Mouse (Mus musculus) embryonic facial prominence, embryonic 15.5 days (tissue): ENCODE results near the gene Vwa3a. TPM values are rescaled to one million over a fixed set of nuclear protein-coding genes. Genes with fewer than 3 reads are reported as not detected.

Source experiments
- ATAC-seq: fragments of 200-750 bp; cut with Nextera tagmentation; 2 replicates; pipeline ENCODE4 v1.8.0; 2017; ENCODE audit warnings: low read depth, moderate TSS enrichment; ENCODE audit not compliant: insufficient number of reproducible peaks, low FRiP score, low TSS enrichment
- H3K27ac ChIP-seq: fragments of 300-500 bp; sonication (generic); replicated peaks from 2 replicates; pipeline ENCODE4 v1.5.1; 2015; ENCODE audit warnings: mild to moderate bottlenecking, inconsistent platforms
- H3K27me3 ChIP-seq: fragments of 300-500 bp; sonication (generic); 2 replicates; pipeline ENCODE4 v1.6.1; 2015; ENCODE audit warnings: inconsistent platforms
- H3K36me3 ChIP-seq: fragments of 300-500 bp; sonication (generic); 2 replicates; pipeline ENCODE4 v1.6.1; 2015; ENCODE audit warnings: mild to moderate bottlenecking, inconsistent platforms
- H3K4me1 ChIP-seq: fragments of 300-500 bp; sonication (generic); 2 replicates; pipeline ENCODE4 v1.6.1; 2015; ENCODE audit warnings: inconsistent platforms
- H3K4me2 ChIP-seq: fragments of 300-500 bp; sonication (generic); replicated peaks from 2 replicates; pipeline ENCODE4 v1.6.1; 2015; ENCODE audit warnings: mild to moderate bottlenecking, inconsistent platforms
- H3K4me3 ChIP-seq: fragments of 300-500 bp; sonication (generic); replicated peaks from 2 replicates; pipeline ENCODE4 v1.5.1; 2015; ENCODE audit warnings: mild to moderate bottlenecking, inconsistent platforms
- H3K9ac ChIP-seq: fragments of 300-500 bp; sonication (generic); 2 replicates; pipeline ENCODE4 v1.6.1; 2015; ENCODE audit warnings: inconsistent platforms
- H3K9me3 ChIP-seq: fragments of 300-500 bp; sonication (generic); replicated peaks from 2 replicates; pipeline ENCODE4 v1.6.1; 2016; ENCODE audit warnings: inconsistent platforms
- WGBS: fragments of 180-500 bp; shearing (Covaris S2); methylation state at CpG from one replicate; pipeline ENCODE4 v1.1.7; 2015; 5-methylcytosine and 5-hydroxymethylcytosine counted together
- polyA plus RNA-seq: library from polyadenylated mRNA; unstranded; fragments of >200 nt; fragmentation: Nextera tagmentation; extraction: Ambion mirVana; gene quantifications from 2 replicates; pipeline ENCODE4 v1.2.1, GENCODE M21; 2015

Vwa3a gene
- polyA plus RNA-seq, 1 experiment from 2014 or later, result 3.2 TPM

- Histone ChIP-seq H3K4me3 (no peak overlapping the region), H3K27me3 (no peaks in the 10 kb centered on the region), H3K4me1 (0 out of 2 replicates have a peak, but pooled peaks cover 5% of the 10 kb centered on the region), H3K9me3 (no peaks in the 10 kb centered on the region), H3K4me2 (no peak overlapping the region), H3K27ac (no peak overlapping the region), H3K36me3 (no peaks in the 10 kb centered on the region), H3K9ac (no peak overlapping the region)
- ATAC-seq, result no peak
- 87% methylated on average over 5 of the region's 5 CpGs for WGBS
Observed at GRCm38 (mm10) chr7:120721051-120721450, 18.1 kb upstream of the Vwa3a start.

- Histone ChIP-seq H3K36me3 (no peaks in the 10 kb centered on the region), H3K4me2 (no peak overlapping the region), H3K27me3 (no peaks in the 10 kb centered on the region), H3K27ac (no peak overlapping the region), H3K4me3 (no peak overlapping the region), H3K9ac (no peak overlapping the region), H3K9me3 (no peaks in the 10 kb centered on the region), H3K4me1 (0 out of 2 replicates have a peak, but pooled peaks cover 5% of the 10 kb centered on the region)
- no peak for ATAC-seq
- WGBS, result 86% methylated on average over 8 of the region's 8 CpGs
Observed at GRCm38 (mm10) chr7:120721456-120721855, 17.7 kb upstream of the Vwa3a start.

GRCm38 (mm10) chr7:120722063-120722462 lies 17.1 kb upstream of the Vwa3a start:
- H3K4me3 ChIP-seq, result no peak overlapping the region
- no peak overlapping the region for H3K9ac ChIP-seq
- no peaks in the 10 kb centered on the region for H3K36me3 ChIP-seq
- ATAC-seq, result no peak
- H3K4me2 ChIP-seq, result no peak overlapping the region
- whole genome bisulfite sequencing, result 91% methylated on average over 4 of the region's 4 CpGs
- no peak overlapping the region for H3K27ac ChIP-seq
- 0 out of 2 replicates have a peak, but pooled peaks cover 5% of the 10 kb centered on the region for H3K4me1 ChIP-seq
- H3K9me3 ChIP-seq, result no peaks in the 10 kb centered on the region
- no peaks in the 10 kb centered on the region for H3K27me3 ChIP-seq

GRCm38 (mm10) chr7:120722839-120723278 lies 16.3 kb upstream of the Vwa3a start:
- Histone ChIP-seq H3K27me3 (no peaks in the 10 kb centered on the region), H3K27ac (no peak overlapping the region), H3K4me2 (no peak overlapping the region), H3K36me3 (0 out of 2 replicates have a peak, but pooled peaks cover under 1% of the 10 kb centered on the region), H3K4me3 (no peak overlapping the region), H3K9ac (no peak overlapping the region), H3K9me3 (no peaks in the 10 kb centered on the region), H3K4me1 (0 out of 2 replicates have a peak, but pooled peaks cover 5% of the 10 kb centered on the region)
- ATAC-seq, result no peak
- WGBS, result 70% methylated on average over 8 of the region's 8 CpGs

GRCm38 (mm10) chr7:120727581-120727980 lies 11.5 kb upstream of the Vwa3a start:
- Histone ChIP-seq H3K9ac (no peak overlapping the region), H3K27me3 (no peaks in the 10 kb centered on the region), H3K36me3 (0 out of 2 replicates have a peak, but pooled peaks cover 4% of the 10 kb centered on the region), H3K27ac (no peak overlapping the region), H3K4me2 (no peak overlapping the region), H3K4me1 (0 out of 2 replicates have a peak, but pooled peaks cover 5% of the 10 kb centered on the region), H3K4me3 (no peak overlapping the region), H3K9me3 (no peaks in the 10 kb centered on the region)
- no peak for ATAC-seq
- 92% methylated on average over 3 of the region's 3 CpGs for WGBS

GRCm38 (mm10) chr7:120729635-120730034 lies 9.5 kb upstream of the Vwa3a start:
- no peaks in the 10 kb centered on the region for H3K27me3 ChIP-seq
- no peak overlapping the region for H3K4me2 ChIP-seq
- H3K36me3 ChIP-seq, result 0 out of 2 replicates have a peak, but pooled peaks cover 8% of the 10 kb centered on the region
- no peak overlapping the region for H3K27ac ChIP-seq
- no peak for ATAC-seq
- H3K4me3 ChIP-seq, result no peak overlapping the region
- no peaks in the 10 kb centered on the region for H3K9me3 ChIP-seq
- no peak overlapping the region for H3K9ac ChIP-seq
- H3K4me1 ChIP-seq, result no peaks in the 10 kb centered on the region
- WGBS, result 79% methylated on average over 5 of the region's 5 CpGs

GRCm38 (mm10) chr7:120732906-120733305 lies 6.2 kb upstream of the Vwa3a start:
- no peaks in the 10 kb centered on the region for H3K9me3 ChIP-seq
- H3K36me3 ChIP-seq, result 0 out of 2 replicates have a peak, but pooled peaks cover 9% of the 10 kb centered on the region
- H3K4me1 ChIP-seq, result no peaks in the 10 kb centered on the region
- H3K9ac ChIP-seq, result no peak overlapping the region
- ATAC-seq, result no peak
- no peaks in the 10 kb centered on the region for H3K27me3 ChIP-seq
- no peak overlapping the region for H3K4me3 ChIP-seq
- no peak overlapping the region for H3K27ac ChIP-seq
- no peak overlapping the region for H3K4me2 ChIP-seq
- WGBS, result 66% methylated on average over 7 of the region's 7 CpGs

GRCm38 (mm10) chr7:120739558-120740101 lies 512 bp downstream of the Vwa3a start:
- Histone ChIP-seq H3K4me2 (no peak overlapping the region), H3K4me1 (no peaks in the 10 kb centered on the region), H3K27me3 (no peaks in the 10 kb centered on the region), H3K4me3 (no peak overlapping the region), H3K36me3 (0 out of 2 replicates have a peak, but pooled peaks cover 2% of the 10 kb centered on the region), H3K9me3 (no peaks in the 10 kb centered on the region), H3K27ac (no peak overlapping the region), H3K9ac (no peak overlapping the region)
- 18% methylated on average over 5 of the region's 5 CpGs for WGBS
- ATAC-seq, result no peak

- H3K4me3 ChIP-seq, result no peak overlapping the region
- no peaks in the 10 kb centered on the region for H3K4me1 ChIP-seq
- no peaks in the 10 kb centered on the region for H3K36me3 ChIP-seq
- no peak for ATAC-seq
- H3K9me3 ChIP-seq, result no peaks in the 10 kb centered on the region
- H3K4me2 ChIP-seq, result no peak overlapping the region
- H3K9ac ChIP-seq, result no peak overlapping the region
- 74% methylated on average over 14 of the region's 14 CpGs for WGBS
- no peak overlapping the region for H3K27ac ChIP-seq
- no peaks in the 10 kb centered on the region for H3K27me3 ChIP-seq
Observed at GRCm38 (mm10) chr7:120743366-120744351, 4.5 kb downstream of the Vwa3a start.

GRCm38 (mm10) chr7:120744606-120745005 lies 5.5 kb downstream of the Vwa3a start:
- H3K9me3 ChIP-seq, result no peaks in the 10 kb centered on the region
- ATAC-seq, result no peak
- H3K27ac ChIP-seq, result no peak overlapping the region
- no peaks in the 10 kb centered on the region for H3K36me3 ChIP-seq
- no peak overlapping the region for H3K4me3 ChIP-seq
- no peak overlapping the region for H3K4me2 ChIP-seq
- H3K27me3 ChIP-seq, result no peaks in the 10 kb centered on the region
- H3K4me1 ChIP-seq, result no peaks in the 10 kb centered on the region
- WGBS, result 90% methylated on average over 6 of the region's 6 CpGs
- H3K9ac ChIP-seq, result no peak overlapping the region

GRCm38 (mm10) chr7:120746029-120746428 lies 6.9 kb downstream of the Vwa3a start:
- Histone ChIP-seq H3K27ac (no peak overlapping the region), H3K4me1 (no peaks in the 10 kb centered on the region), H3K4me3 (no peak overlapping the region), H3K9me3 (no peaks in the 10 kb centered on the region), H3K36me3 (no peaks in the 10 kb centered on the region), H3K27me3 (no peaks in the 10 kb centered on the region), H3K4me2 (no peak overlapping the region), H3K9ac (no peak overlapping the region)
- WGBS, result 75% methylated on average over 3 of the region's 3 CpGs
- no peak for ATAC-seq
